Mouse (Mus musculus): ENCODE measurements around the gene Hsd17b2. TPM values are rescaled to one million over a fixed set of nuclear protein-coding genes. Genes with fewer than 3 reads are reported as not detected.

Hsd17b2 gene
- total RNA-seq, 2 experiments from 2014 or later: 1.5 TPM; not detected in 1

DNA sequence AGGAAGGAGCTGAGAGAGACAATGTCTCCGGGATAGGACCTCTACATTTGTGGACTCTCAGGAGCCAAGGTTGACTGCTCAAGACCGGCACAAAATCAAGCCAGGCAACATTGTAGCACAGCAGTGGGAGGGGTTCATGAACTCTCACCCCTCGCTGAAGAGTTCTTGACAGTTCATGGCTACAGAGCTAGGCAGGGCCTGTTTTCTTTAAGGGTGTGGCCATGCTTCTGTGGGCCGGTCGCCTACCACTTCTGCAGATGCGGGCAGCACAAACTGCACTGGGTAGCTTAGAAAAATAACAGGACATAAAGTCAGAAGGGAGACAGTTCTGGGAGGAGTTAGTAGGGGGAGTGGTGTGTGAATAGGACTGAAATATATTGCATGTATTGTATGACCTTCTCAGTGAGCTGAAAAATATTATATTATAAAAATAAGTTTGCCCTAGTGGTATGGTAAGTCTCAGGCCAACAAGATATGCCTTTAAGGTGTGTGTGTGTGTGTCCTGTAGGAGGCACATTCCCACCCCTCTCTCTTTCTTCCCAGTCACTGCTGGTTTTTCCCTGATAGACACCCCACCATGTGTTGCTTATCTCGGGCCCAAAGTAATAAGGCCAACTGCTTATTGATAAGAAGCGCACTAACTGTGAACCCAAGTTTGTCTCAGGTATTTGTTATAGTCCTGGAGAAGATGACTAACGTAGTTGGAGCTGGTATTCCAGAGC, 69.6 kb downstream of the Hsd17b2 start:
- no peak for DNase-seq (ENCODE audit: low spot score in 2 of 2)

DNA sequence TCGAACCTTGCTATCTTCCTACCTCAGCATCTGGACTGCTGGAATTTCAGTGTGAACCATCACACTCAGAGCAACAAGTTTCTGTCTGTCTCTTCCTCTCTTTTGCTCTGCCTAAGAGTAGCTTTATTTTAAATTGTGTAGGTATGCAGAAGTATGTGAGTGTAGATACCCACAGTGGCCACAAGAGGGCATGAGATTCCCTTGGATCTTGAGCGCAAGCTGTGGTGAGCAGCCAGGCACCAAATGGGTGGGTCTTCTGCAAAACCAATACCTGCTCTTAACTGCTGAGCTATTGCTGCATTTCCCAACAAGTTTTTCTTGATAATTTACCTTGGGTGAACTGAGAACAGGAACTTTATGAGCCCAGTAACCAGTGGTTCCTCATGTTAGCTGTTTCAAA, 70.4 kb downstream of the Hsd17b2 start:
- no peak for DNase-seq (ENCODE audit: low spot score in 2 of 2)

DNA sequence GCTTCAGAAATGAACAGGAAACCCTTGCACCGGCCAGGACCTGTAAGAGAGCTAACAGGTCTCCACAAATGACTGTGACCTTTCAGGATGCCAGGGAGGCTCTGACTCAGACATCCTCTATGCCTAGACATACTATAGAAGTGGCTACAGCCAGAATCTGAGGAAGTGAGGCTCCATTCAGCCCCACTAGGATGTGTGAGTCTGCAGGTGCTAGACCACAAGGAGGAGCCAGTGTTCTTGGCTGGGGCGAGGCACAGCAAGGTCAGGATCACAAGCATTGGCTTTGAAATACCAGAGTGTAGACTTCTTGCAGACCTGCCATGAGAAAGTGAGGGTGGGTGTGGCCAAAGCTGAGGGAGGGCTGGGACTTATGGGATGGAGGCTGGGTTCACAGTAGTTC, 70.9 kb downstream of the Hsd17b2 start:
- no peak for DNase-seq (ENCODE audit: low spot score in 2 of 2)

DNA sequence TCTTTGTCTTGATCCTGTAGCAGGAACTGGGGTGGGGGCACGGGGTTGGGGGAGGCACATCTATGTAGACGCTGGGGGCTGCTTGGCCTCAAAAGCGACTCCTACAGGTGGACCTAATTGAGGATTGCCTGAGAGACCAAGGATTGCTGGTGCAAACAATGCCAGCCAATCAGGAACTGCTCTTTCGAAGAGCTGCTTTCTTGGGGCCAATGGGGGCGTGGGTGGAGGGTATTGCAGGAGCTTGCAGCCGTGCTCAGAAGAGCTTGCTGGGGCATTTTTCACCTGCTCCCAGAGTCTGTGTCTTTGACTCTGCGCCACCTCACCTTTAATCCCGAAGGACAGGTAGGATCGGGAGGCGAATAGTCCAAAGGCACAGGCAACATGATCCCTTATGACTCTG, 73.9 kb downstream of the Hsd17b2 start:
- DNase-seq (ENCODE audit: low spot score in 2 of 2): no peak

DNA sequence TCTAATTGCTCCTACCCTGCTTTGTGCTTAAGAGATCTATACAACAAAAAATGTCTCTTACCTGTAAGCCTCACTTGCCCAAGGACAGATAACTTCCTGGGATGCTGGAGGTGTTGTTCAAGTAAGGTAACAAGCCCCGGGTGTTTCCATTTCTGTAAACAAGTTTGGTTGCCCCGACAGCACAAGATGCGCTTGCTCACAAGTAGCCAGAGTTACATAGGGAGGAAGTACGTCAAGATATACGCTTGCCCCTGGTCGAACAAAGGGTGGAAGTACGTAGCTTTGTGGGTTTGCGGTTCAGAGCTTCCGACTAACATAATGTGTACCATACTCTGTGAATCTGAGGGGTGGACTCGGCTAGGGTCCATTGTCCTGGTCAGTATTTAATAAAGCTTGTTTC, 74.4 kb downstream of the Hsd17b2 start:
- DNase-seq (ENCODE audit: low spot score in 2 of 2): no peak

DNA sequence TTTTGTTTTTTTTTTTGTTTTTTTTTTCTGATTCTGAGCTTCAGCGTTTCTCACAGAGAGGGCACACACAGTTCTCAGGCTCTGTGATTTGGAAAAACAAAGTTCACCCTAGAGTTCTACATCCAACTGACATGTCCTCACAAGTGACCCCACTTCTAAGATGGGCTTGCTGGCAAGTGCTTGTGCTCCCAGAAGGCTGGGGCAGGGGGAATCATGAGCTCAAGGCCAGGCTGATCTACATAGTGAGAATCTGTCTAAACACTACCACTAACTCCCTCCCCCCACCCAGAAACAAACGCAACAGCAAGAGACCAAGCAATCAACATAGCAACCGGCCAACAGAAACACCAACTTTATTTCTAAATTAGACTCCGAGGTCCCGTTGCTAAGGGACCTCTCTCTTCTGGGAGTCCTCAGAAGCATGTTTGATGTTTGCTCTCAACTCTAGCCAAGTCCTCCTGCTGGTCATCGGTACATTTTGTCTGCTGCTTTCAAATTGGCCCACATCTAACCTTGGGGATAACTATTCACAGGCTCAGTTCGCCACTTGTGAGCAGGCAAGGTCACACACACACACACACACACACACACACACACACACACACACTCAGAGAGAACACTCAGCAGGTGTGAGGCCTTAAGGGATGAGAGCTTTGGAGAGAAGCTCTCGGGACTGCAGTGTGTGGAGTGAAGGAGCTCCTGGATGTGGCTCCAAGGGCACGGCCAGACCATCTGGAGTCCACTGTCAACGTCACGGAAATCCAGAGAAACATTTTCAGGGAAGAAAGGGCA, 77.0 kb downstream of the Hsd17b2 start:
- DNase-seq (ENCODE audit: low spot score in 2 of 2): no peak

DNA sequence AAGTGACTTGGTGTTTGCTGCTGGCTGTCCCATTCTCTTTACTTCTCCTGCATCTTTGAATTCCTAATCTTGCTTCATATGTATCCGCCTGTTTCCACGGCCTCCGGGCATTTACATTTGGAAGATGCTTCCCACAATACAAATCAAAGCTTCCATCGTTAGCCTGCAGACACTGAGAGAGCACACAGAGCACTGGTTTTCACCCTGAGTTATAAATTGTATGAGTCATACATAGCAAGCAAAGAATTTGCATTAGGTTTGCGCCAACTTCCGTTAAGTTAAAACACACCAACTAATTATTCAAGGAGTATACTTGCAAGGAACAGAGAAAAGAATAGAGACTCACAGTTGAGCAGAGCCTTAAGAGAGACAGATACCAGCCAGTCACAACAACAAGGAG, 77.6 kb downstream of the Hsd17b2 start:
- DNase-seq (ENCODE audit: low spot score in 2 of 2): no peak

DNA sequence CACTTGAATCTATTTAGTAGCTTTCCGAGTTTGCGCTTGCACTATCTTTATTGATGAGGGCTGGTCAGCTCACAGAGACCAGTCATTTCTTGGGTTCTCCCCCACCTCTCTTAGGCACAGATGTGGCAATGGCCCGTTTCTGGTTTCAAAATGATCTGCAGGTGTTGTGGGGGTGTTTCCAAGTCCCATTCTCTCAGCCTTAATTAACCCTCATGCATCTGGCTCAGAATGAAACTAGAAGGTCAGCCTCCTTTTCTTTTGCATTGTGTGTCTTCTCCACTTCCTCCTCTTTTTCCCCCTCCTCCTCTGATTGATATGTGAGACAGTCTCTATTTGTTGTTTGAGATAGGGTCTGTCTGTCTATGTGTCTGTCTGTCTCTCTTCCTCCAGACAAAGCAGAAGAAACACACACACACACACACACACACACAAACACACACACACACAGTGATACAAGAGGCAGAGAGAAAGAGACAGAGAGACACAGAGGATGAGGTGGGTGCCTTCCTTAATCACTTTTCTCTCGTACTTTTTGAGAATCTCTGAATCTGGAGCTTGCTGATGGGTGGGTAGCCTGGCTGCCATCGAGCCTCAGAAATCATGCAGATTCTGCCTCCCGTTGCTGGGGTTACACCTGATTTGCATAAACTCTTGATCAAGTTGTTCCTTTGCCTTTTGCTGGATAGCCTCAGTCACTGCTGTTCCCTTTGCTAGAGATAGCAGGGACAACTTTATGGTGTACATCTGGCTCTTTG, 79.8 kb downstream of the Hsd17b2 start:
- DNase-seq (ENCODE audit: low spot score in 2 of 2): no peak

DNA sequence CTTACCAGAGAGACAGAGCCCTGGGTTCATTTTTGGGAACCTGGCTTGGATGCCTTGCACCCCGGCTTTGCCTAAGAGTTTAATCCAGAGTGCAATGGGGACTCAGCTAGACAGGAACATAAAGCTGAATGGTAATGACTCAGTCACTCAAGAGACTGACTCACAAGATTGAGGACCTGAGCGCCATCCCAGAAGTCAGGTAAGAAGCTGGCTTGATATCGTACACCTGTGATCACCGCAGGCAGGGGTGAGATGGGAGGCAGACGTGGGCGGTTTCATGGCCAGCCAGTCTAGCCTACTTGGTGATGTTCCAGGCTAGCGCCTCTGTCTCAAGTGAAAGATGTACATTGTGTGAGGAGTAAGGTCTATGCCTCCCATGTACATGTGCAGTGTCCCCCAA, 81.3 kb downstream of the Hsd17b2 start:
- DNase-seq (ENCODE audit: low spot score in 2 of 2): no peak

DNA sequence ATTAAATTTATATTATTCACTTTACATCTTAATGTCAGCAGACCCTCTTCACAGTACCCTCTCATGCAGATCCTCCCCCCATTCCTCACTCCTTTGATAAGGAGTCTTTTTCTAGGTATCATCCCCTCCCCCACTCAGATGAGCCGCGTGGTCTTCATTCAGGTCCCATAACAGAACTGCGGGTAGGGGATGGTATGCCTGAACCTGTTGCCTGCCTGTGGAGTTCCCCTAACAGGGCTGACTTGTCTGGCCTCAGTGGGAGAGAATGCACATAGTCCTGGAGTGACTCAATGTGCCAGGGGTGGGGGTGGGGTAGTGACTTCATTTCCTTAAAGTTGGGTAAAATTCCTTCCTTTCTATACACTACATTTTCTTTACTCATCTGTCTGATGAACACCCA, 84.7 kb downstream of the Hsd17b2 start:
- no peak for DNase-seq (ENCODE audit: low spot score in 2 of 2)

DNA sequence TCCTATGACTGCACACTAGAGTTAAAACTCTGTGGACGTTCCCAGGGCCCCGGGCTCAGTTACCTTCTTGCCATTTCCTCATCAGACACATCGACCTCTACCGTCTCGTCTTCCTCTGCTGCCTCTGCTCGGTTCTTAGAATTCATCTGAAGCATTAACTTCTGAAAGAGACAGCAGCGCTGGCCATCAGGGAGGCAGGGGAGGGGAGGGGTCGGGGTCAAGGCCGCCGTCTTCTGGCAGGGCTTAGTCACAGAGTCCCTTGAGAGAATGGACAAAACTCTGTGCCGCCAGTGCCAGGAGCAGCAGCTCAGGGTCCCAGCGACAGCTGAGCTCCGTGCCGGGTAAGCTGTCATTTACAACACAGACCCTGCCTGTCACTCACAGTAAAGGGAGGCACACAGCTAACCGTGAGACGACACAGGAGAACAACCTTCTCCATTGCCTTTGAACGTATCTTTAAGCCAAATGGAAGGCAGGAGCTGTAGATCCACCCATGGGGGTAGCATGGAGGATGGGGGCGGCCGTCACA, 91.0 kb downstream of the Hsd17b2 start:
- no peak for DNase-seq (ENCODE audit: low spot score in 2 of 2)

DNA sequence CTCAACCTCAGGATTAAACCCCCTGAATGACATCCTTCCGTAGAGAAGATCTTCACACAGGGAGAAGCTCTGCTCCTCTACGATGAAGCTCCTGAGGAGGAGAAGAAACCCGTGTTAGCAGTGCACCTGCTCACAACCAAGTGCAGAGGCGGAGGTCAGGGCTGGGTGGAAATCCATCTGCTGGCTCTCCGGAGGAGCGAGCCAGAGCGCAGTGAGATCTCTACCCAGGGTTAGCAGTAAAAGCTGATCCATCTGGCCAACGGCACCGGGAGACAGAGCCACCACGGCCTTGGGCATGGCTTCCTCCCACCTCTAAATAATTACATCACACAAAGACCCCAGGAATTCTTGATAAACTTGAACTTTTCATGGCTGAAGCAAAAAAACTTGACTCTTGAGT, 92.9 kb downstream of the Hsd17b2 start:
- DNase-seq (ENCODE audit: low spot score in 2 of 2): no peak

DNA sequence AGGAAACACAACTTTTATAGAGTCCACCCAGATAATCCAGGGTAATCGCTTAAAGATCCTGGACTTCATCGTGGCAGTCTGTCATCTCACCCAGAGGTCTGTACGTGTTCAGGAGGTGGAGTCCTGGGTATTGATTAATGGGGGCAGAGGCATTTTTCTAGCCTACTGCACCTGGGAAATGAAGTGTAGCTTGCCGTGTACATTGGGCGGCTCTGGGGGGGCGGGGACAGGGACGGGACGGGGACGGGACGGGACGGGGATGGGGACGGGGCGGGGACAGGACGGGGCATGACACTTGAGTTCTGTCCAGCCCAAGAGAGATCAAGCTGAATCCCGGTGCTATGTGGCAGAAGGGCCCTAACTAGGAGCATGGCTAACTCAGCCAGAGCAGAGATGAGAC, 94.8 kb downstream of the Hsd17b2 start:
- no peak for DNase-seq (ENCODE audit: low spot score in 2 of 2)

DNA sequence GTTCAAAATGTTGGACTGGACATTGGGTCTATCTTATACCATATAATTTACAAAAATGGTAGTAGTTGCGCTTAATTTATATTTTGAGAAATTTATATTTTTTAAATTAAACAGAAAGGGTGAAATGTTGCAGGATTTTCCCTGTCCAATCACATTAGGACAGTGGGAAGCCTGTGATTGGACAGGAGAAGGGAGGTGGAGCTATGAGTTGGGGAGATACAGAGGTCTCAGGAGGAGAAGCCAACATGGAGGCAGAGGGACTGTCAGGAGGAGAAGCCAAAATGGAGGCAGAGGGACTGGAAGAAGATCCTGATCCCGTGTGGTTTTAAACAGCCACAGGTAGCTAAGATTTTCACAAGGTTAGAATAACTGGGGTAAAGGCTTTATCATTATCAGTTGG, 96.4 kb downstream of the Hsd17b2 start:
- no peak for DNase-seq (ENCODE audit: low spot score in 2 of 2)

DNA sequence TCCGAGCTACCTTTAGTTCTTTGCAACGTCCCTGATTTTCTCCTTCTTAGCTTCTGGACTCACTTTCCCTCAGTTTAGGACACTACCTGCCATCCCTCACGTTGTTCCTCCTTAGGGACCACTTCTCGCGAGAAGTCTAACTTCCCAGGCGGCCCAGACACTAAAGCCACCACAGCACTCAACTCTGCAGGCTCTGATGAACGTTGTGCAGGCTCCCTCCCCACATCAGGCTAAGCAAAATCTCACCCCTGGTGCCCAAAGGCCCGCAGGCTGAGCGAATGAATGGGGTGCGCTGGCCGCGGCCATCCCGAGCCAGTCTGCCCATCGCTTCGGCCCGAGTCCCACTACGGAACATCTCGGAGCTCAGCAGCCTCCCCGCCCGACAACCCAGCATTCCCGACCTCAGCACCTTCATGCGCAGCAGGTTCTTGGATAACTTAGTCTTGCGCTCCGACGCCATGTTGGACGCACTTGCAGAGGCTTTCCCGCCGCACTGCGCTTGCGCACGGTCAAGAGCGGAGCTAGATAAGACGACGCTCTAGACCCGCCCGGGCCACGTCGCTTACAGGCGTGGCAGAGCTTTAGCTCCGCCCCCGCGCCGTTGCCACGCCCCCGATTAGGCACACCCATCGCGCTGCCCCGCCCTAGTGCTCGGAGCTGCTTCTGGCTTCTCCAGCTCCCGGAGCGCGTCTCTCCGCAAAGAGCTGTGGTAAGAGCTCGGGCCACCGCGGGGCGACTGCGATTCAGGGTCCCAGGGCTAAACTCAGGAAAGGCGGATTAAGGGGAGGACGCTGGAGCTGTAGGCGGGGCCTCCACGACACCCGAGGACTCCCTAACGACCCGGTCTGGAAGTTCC, 100.0 kb downstream of the Hsd17b2 start, which contains the start of gene Mphosph6:
Mphosph6 (minus strand) TSS at position 501 of the 856 bp plus-strand sequence.
- DNase-seq (ENCODE audit: low spot score in 2 of 2): peak; percentile 96 to 99

DNA sequence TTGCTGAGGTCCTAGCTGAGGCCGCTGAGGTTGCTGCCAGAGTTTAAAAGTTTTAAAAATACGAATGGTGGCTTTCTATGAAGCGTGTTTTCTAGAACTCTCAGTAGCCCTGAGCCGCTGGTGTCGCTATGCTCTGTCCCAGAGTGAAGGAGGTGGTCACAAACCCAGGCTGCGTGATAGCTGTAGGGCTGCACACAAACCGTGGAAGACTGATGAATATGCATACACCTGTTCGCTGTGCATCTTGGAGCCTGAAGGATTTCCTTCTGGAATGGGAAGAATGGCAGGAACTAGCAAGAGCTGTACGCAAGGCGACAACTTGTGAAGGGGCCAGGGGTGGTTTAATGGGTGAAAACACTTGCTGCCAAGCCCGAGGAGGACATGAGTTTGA, 100.6 kb downstream of the Hsd17b2 start:
- no peak for DNase-seq (ENCODE audit: low spot score in 2 of 2)

DNA sequence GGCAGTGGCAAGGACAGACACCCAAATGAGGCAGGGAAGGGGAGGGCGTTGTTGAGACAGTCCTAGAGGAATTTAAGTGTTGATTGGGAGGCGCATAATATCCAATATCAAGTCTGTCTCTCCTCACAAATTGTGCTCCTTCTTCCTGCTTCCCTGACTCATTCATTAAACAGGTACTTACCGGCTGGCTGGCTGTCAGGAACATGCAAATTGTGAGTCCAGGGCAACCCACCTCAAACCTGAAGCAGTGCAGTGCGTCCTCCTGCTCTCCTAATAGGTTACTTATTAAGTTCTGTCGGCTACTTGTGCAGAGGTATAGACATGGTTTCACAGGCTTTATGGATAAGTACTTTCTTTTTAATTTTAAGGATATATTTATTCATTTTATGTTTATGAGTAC, 103.7 kb downstream of the Hsd17b2 start:
- no peak for DNase-seq (ENCODE audit: low spot score in 2 of 2)

All from gastrocnemius, postnatal 4 days (tissue).